46 mouse cellular contexts compared by ENCODE assay signal in genomic region chr7:102540596-102540995, GRCm38 (mm10). TPM values are rescaled to one million over a fixed set of nuclear protein-coding genes. Genes with fewer than 3 reads are reported as not detected.
"Had no signal": no experiment of that assay in that cellular context is flagged by ENCODE, and none has a peak within 500 bp of the region (broad histone marks: within the 10 kb centered on the region; RNA-seq: fewer than 3 reads in every experiment).

Gene Olfr548-ps1, plus strand, starts transcription at chr7:102540896.

- H3K4me1 ChIP-seq: limb, embryonic 10.5 days; limb, embryonic 12.5 days; limb, embryonic 13.5 days; limb, embryonic 15.5 days; liver, embryonic 12.5 days; liver, embryonic 13.5 days; liver, embryonic 15.5 days; lung, embryonic 15.5 days; midbrain, embryonic 10.5 days; midbrain, embryonic 12.5 days; midbrain, embryonic 13.5 days; midbrain, embryonic 15.5 days; neural tube, embryonic 12.5 days had no signal

- H3K27ac ChIP-seq: left cerebral cortex, adult 2 months; limb, embryonic 10.5 days; limb, embryonic 12.5 days; limb, embryonic 13.5 days; limb, embryonic 15.5 days; liver, embryonic 12.5 days; liver, embryonic 13.5 days; liver, embryonic 14.5 days; liver, embryonic 15.5 days; lung, embryonic 15.5 days; macrophage; midbrain, embryonic 10.5 days; midbrain, embryonic 12.5 days; midbrain, embryonic 13.5 days; midbrain, embryonic 15.5 days; neural tube, embryonic 12.5 days had no signal

- ATAC-seq: liver, embryonic 12.5 days; liver, postnatal 0 days; lung, postnatal 0 days; midbrain, embryonic 13.5 days; midbrain, embryonic 15.5 days; midbrain, embryonic 16.5 days had no signal

- H3K9me3 ChIP-seq: limb, embryonic 10.5 days; limb, embryonic 12.5 days; limb, embryonic 13.5 days; limb, embryonic 15.5 days; liver, embryonic 12.5 days; liver, embryonic 13.5 days; liver, embryonic 15.5 days; lung, embryonic 15.5 days; megakaryocyte, embryonic 14.5 days; midbrain, embryonic 10.5 days; midbrain, embryonic 12.5 days; midbrain, embryonic 13.5 days; midbrain, embryonic 15.5 days; neural tube, embryonic 12.5 days had no signal

- H3K4me2 ChIP-seq: limb, embryonic 12.5 days; limb, embryonic 13.5 days; limb, embryonic 15.5 days; liver, embryonic 11.5 days; liver, embryonic 12.5 days; liver, embryonic 13.5 days; liver, embryonic 15.5 days; lung, embryonic 14.5 days; lung, embryonic 15.5 days; midbrain, embryonic 12.5 days; midbrain, embryonic 13.5 days; midbrain, embryonic 15.5 days; neural tube, embryonic 12.5 days had no signal

- DNase-seq: left cerebral cortex, postnatal 4 days; liver; liver, embryonic 13.5 days; liver, postnatal 0 days; lung, adult 18-20 months; lung, adult 2 months; lung, embryonic 14.5 days; lung, postnatal 10 days; lung, postnatal 14 days; lung, postnatal 36 days; lung, postnatal 4 days; midbrain, embryonic 14.5 days had no signal

- H3K36me3 ChIP-seq: limb, embryonic 10.5 days; limb, embryonic 12.5 days; limb, embryonic 13.5 days; limb, embryonic 15.5 days; liver, embryonic 12.5 days; liver, embryonic 13.5 days; liver, embryonic 15.5 days; lung, embryonic 15.5 days; midbrain, embryonic 10.5 days; midbrain, embryonic 12.5 days; midbrain, embryonic 13.5 days; midbrain, embryonic 15.5 days; neural tube, embryonic 12.5 days had no signal

- H3K9ac ChIP-seq: limb, embryonic 12.5 days; limb, embryonic 13.5 days; limb, embryonic 15.5 days; liver, embryonic 12.5 days; liver, embryonic 13.5 days; liver, embryonic 14.5 days; liver, embryonic 15.5 days; liver, postnatal 0 days; lung, embryonic 14.5 days; lung, embryonic 15.5 days; midbrain, embryonic 12.5 days; midbrain, embryonic 13.5 days; midbrain, embryonic 15.5 days; neural tube, embryonic 12.5 days had no signal

- H3K27me3 ChIP-seq: limb, embryonic 12.5 days; limb, embryonic 13.5 days; limb, embryonic 15.5 days; liver, embryonic 12.5 days; liver, embryonic 13.5 days; liver, embryonic 15.5 days; lung, embryonic 15.5 days; megakaryocyte, embryonic 14.5 days; midbrain, embryonic 12.5 days; midbrain, embryonic 13.5 days; midbrain, embryonic 15.5 days; neural tube, embryonic 12.5 days had no signal

- H3K4me3 ChIP-seq: left cerebral cortex, adult 2 months; limb, embryonic 10.5 days; limb, embryonic 12.5 days; limb, embryonic 13.5 days; limb, embryonic 15.5 days; liver, embryonic 12.5 days; liver, embryonic 13.5 days; liver, embryonic 15.5 days; lung, embryonic 15.5 days; megakaryocyte, embryonic 14.5 days; midbrain, embryonic 10.5 days; midbrain, embryonic 12.5 days; midbrain, embryonic 13.5 days; midbrain, embryonic 15.5 days; myocyte; neural tube, embryonic 12.5 days had no signal

RNA-seq across cellular contexts. Expression of gene Olfr548-ps1, which starts in this region (rescaled TPM):
- total RNA-seq: left cerebral cortex, adult 2 months; left cerebral cortex, adult 8-10 months; left cerebral cortex, postnatal 10 days; left cerebral cortex, postnatal 14 days; left cerebral cortex, postnatal 25 days; left cerebral cortex, postnatal 36 days; left cerebral cortex, postnatal 4 days; liver, adult 2 months; megakaryocyte progenitor cell, adult 5-6 weeks; megakaryocyte-erythroid progenitor cell, adult 5-6 weeks; monocyte, adult 5-6 weeks had no signal
- polyA plus RNA-seq: limb, embryonic 10.5 days; limb, embryonic 11.5 days; limb, embryonic 12.5 days; limb, embryonic 13.5 days; limb, embryonic 14.5 days; limb, embryonic 15.5 days; liver, adult 2 months; liver, embryonic 11.5 days; liver, embryonic 12.5 days; liver, embryonic 13.5 days; liver, embryonic 14.5 days; liver, embryonic 15.5 days; liver, embryonic 16.5 days; liver, postnatal 0 days; lung, adult 2 months; lung, embryonic 14.5 days; lung, embryonic 15.5 days; lung, embryonic 16.5 days; lung, postnatal 0 days; macrophage; midbrain, embryonic 10.5 days; midbrain, embryonic 12.5 days; midbrain, embryonic 13.5 days; midbrain, embryonic 14.5 days; midbrain, embryonic 15.5 days; midbrain, embryonic 16.5 days; myocyte; neural tube, embryonic 11.5 days; neural tube, embryonic 12.5 days had no signal
